Mouse (Mus musculus) ovary, adult 18-20 months (tissue): ENCODE data around the gene Shroom3.
"Not testable (repeated sequence)": the region's sequence is repeated elsewhere in the genome, so short reads cannot be mapped to it uniquely, and the experiment has no call there.

Experiments
- DNase-seq: peaks from one replicate; pipeline ENCODE4 v3.0.0; 2022; ENCODE audit warnings: low spot score, mixed read lengths

Gene Shroom3

GRCm38 (mm10) chr5:92893711-92894110 lies 210.5 kb downstream of the Shroom3 start:
- no peak for DNase-seq

- DNase-seq = no peak
These were observed 212.6 kb downstream of the Shroom3 start for GRCm38 (mm10) chr5:92895877-92896276.

DNA sequence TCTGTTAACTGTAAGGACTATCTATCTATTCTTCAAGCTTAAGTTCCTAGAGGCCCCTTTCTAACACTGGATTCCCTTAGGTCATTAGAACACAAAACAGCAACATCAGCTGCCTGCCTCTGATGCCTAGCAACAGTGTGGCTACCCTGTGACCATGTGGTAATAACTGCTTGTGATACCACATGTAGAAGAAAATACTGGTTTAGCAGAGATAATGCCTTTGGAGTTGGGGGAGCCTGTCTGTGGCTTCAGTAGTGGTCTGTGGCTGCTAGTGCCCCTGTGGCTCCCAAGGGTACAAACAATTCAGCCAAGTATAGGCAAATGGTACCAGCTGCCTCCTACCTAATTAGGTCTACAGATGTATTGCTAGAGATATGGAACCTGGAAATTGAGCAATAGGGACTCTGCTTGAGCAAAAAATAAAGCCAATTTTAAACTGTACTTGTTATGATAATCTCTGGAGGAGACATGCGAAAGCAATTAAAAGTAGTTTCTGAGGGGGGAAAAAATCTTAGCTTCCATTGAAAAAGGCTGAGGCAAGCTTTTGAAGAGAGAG lies 213.6 kb downstream of the Shroom3 start:
- no peak for DNase-seq

DNA sequence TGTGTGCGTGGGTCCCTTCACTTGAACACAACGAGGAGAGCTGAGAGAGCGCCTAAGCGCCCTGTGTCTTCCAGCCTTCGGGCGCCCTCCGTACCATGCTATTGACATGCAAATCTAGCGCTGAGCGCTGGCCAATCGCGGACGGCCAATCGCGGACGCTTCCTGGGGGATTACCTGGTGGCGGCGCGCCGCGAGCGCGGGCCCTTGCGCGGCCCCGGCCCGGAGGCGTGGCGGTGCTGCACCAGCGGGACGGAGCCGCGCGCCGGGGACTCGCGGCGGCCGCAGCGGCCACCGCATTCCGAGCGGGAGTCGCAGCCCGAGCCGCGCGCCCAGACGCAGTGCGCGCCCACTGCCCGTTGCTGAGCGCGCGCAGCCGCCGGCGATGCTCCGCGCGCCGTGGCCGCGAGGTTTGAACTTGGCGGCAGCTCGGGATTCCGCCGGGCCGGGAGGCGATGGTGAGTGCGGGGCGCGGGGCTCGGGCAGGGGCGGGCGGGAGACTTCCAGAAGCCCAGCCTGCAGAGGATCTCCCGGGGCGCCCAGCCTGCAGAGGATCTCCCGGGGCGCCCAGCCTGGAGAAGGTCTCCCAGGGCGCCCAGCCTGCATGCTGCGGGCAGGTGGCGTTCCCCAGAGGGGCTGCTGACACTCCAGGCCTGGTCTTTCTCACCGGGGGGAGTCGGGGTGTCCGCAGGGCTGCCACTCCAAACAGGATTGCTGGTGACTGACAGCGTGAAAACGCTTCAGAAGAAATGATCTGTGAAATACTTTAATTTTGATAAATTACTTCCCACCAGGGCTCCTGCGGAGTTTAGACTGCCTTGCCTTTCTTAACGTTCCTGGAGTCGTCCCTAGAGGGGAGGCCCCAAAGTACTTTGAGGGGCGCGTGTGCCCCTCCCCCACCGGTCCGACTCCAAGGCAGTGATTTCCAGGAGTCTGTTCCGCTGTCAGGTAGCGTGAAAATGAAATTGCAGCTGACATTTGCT lies 214.8 kb downstream of the Shroom3 start:
- DNase-seq = peak; percentile 73

- DNase-seq = no peak
These were observed 217.2 kb downstream of the Shroom3 start for GRCm38 (mm10) chr5:92900470-92900869.

DNA sequence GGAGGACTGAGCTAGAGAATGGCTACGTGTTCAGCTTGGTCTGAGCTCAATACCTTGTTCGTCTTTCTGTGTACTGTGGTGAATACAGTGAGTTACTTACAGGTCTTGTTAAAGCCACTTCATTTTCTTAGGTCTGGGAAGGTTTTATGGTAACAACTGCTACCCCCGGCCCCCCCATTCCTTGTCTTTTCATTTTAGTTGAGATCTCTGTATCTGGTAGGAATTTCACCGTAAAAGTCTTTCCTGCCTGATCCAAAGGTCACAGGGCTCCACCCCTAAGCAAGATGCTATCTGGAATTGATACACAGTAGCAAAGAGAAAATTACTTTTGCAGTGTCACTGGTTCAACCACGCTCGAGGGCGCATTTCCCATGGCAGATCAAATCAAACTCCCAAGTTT lies 218.6 kb downstream of the Shroom3 start:
- DNase-seq = no peak

- DNase-seq = no peak
These were observed 221.9 kb downstream of the Shroom3 start for GRCm38 (mm10) chr5:92905146-92905545.

DNA sequence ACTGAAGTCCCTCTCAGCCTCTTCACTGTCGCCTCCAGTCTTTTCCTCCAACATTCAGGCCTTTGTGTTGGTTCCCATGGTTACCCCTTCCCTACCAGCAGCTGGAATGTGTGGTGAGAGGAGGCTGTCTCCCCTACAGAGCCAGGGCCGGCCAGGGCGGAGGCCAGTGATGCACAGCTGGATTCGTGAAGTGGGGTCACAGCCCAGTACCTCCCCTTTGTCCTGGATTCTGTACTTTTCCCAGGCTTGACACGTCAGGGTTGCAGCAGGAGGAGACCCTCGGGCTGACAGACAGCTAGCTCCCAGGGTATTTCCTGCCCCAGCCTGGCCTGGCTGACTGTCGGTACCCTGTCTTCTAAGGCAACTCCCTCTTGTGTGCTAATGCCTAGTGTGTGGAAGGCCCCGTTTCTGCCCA lies 222.4 kb downstream of the Shroom3 start:
- DNase-seq = no peak

DNA sequence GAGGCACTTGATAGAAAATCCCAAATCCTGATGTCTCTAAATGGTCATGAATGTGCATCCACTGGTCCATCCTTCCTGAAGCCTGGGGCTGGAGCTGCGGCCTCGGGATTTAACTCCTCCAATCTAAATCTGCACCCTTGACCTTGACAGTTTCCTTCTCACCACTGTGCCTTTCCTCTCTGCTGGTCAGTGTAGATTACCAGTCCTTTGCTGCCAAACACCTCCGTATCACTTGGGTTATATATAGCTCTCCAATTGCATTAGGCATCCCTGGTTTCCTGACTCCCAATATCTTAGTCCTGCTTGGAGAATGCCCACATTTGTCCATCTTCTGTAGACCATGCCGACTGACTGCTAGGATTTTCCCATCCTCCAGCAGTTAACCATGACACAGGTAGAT lies 225.0 kb downstream of the Shroom3 start:
- DNase-seq = no peak

DNA sequence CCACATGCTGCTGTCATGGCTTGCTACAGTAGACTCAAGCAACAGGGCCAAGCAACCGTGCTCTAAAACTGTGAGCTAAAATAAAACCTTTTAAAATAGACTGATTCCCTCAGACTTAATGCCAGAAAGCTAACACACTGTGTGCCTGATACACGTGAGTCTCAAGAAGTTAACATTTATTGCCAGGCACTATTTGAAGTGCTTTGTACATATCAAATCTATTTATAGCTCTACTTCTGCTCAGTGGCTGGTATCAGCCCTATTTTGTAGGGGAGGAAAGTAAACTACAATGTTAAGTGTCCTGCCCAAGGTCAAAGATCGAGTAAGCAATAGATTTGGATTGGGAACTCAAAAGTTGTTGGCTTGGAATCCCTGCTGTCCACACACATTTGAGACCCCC lies 227.6 kb downstream of the Shroom3 start:
- no peak for DNase-seq

DNA sequence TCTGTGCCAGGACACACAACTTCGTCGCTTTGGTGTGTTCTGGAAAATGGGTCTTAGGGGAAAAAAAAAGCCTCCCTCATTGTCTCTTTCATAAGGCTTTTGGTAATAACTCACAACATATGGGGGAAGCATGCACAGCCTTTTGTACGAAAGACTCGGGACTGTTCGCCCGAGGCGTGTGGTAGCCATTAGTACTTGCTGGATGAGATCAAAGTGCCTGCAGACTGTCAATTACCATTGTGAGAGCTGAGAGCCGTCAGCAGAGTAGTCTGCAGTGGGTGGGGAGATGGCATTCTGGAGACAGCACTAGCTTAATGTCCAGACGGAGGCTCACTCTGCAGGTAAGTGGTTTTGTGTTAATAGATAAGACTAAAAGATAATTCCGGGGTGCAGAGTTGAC lies 232.2 kb downstream of the Shroom3 start:
- no peak for DNase-seq

- no peak for DNase-seq
These were observed 234.5 kb downstream of the Shroom3 start for GRCm38 (mm10) chr5:92917755-92918154.

- no peak for DNase-seq
These were observed 234.9 kb downstream of the Shroom3 start for GRCm38 (mm10) chr5:92918170-92918569.

DNA sequence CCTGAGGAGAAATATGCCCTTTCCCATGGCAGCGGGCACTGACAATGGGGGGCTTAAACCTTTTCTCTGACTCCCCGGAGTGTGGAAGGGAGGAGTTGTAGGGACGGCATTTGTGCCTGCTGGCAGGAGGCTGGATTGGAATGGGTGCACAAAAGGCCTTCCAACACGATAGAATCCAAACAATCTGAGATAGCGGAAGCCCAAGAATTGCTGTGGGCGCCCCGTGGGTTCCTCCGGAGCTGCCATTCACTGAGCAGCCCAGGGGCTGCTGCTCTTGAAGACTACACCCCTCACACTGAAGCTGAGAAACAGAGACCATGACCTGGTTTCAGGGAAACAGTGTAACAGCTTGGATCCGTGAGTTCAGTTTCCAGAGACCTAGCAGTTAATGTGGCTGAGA lies 235.6 kb downstream of the Shroom3 start:
- DNase-seq = no peak

GRCm38 (mm10) chr5:92919390-92919789 lies 236.2 kb downstream of the Shroom3 start:
- no peak for DNase-seq

DNA sequence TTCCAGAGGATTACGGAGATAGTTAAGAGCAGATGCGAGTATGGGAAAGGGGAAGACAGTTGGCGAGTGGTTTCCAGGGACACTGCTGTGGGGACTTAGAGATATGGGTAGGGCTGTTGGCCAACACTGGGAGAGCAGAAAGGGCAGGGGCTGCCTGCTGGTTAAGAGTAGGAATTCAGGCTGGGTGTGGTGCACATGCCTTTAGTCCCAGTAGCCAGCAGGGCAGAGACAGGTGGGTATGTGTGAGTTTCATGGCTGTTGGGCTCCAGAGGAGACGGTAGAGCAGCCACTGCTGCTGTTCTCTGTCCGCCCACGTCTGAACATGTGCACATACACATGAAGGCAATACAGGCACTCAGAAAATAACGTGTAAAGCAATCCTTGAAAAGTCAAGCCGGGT lies 237.7 kb downstream of the Shroom3 start:
- DNase-seq = no peak

GRCm38 (mm10) chr5:92921728-92922127 lies 238.5 kb downstream of the Shroom3 start:
- DNase-seq = no peak

GRCm38 (mm10) chr5:92922981-92923380 lies 239.7 kb downstream of the Shroom3 start:
- DNase-seq = not testable (repeated sequence)

- no peak for DNase-seq
These were observed 241.7 kb downstream of the Shroom3 start for GRCm38 (mm10) chr5:92924851-92925477.

DNA sequence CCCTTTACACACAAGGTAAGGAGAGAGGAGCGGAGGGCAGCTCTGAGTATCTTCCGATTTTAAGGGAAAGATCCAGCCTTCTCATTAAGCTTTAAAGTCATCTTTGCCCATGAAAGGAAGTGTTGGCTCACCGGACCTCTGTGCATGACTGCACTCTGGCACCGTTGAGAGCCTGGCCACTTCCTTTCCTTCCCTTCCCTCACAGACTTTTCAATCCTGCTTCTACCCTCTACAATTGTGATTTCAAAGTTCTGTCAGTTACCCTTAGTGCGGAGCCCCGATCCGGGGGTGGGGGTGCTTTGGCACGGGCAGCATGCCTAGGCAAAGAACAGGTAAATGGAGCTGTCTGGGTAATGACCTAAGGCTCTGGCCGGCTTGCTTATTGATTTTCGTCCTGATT lies 244.4 kb downstream of the Shroom3 start:
- DNase-seq = no peak

DNA sequence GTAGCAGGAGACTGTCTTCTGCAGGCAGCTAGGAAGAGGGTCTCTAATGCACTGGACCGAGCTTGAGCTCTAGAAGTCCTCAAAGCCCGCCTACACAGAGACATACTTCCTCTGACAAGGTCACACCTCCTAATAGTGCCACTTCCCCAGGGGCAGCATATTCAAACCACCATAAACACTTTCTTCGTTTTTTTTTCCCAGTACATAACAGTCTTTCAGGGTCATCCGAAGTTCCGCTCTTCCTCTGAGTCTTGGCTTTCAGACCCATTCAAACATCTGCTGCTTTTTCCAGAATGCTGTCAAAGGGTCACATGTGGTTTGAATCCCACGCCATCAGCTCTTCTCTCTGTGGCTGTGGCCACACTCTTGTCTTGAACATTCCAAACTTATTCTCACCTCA lies 247.3 kb downstream of the Shroom3 start:
- no peak for DNase-seq

DNA sequence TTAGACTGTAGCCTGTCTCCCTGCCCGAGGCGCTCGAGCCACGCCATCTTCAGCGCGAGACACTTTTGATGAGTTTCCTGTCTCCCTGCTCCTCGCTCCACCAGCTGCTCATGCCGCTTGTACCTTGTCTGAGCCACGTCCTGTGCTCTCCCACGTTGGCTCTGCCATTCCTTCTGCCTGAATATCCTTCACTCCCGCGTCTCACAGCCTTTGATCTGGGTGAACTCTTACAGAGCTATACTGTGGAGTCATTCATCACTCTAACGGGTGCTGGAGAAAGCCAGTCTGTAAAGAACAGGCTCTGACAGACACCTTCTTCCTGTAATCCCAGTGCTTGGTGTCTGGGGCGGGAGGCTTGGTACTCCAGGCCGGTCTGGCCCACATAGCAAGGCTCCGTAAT lies 248.1 kb downstream of the Shroom3 start:
- no peak for DNase-seq

DNA sequence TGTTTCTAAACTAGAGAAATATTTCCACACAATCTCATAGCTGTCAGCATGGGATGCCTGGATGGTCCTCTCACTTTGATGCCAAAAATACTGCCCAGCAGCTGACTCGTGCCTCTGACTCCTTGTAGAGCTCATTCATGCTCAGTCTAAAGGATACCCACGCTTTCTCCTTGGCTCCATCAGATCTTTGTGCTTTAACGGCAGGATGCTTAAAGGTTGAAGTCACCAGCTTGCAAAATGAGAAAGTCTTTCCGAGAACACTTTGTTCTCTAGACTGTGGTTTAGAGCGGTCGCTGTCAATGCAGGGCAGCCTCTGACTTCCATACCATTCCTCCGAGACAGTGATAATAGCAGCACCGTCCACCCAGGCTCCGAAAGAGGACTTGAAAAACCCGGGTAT lies 249.8 kb downstream of the Shroom3 start:
- no peak for DNase-seq
